Mouse (Mus musculus) heart, postnatal 36 days (tissue): ENCODE measurements around the gene Majin. TPM values are rescaled to one million over a fixed set of nuclear protein-coding genes. Genes with fewer than 3 reads are reported as not detected.

Experiments used
- DNase-seq, 2 experiments: peaks; one replicate each; pipeline ENCODE4 v3.0.0; 2021 to 2022
- intact Hi-C: fragments of 180-260 bp; cut with DNase I; formaldehyde crosslinking; loops from one replicate; pipeline ENCODE4 v1.15.1; 2025
- total RNA-seq, 2 experiments: library from RNA; stranded (reverse); gene quantifications; 2 replicates each; pipeline ENCODE4 v1.2.3; 2021

Majin gene
- total RNA-seq, 2 experiments from 2014 or later, result not detected

DNA sequence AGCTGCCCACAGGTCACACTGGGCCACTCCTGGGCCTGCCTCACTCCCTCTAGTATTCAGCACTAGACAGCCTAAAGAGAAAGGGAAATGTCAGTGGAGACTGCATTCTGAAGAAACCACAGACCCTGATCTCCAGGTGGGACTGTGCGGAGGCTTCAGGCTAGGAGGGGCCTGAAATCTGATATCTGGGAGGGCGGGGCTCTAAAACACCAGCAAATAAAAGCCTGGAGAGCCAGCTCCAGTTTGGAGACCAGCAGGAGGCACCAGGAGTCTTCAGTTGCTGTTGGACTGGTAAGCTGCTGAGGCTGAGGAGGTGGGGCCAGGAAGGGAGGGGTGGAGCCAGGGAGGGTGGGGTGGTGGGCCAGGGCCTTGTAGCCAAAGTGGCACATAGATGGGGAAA, 41.9 kb downstream of the Majin start, which contains the start of gene Gpha2:
Gene Gpha2, plus strand, starts transcription at position 246 of the 400 bp plus-strand sequence.
- DNase-seq, result no peak
- intact Hi-C loops, result no loop called here

DNA sequence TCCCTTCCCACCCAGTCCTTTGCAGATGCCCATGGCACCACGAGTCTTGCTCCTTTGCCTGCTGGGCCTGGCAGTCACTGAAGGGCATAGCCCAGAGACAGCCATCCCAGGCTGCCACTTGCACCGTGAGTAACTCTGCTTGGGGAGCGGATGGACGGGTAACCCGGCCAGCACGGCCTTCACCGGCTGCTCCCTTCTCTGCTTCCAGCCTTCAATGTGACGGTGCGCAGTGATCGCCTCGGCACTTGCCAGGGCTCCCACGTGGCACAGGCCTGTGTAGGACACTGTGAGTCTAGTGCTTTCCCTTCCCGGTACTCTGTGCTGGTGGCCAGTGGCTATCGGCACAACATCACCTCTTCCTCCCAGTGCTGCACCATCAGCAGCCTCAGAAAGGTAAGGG, 42.6 kb downstream of the Majin start:
- intact Hi-C loops, result no loop called here
- no peak for DNase-seq

- DNase-seq, result no peak
- intact Hi-C loops, result no loop called here
These were observed 43.7 kb downstream of the Majin start for GRCm38 (mm10) chr19:6227864-6228263.

DNA sequence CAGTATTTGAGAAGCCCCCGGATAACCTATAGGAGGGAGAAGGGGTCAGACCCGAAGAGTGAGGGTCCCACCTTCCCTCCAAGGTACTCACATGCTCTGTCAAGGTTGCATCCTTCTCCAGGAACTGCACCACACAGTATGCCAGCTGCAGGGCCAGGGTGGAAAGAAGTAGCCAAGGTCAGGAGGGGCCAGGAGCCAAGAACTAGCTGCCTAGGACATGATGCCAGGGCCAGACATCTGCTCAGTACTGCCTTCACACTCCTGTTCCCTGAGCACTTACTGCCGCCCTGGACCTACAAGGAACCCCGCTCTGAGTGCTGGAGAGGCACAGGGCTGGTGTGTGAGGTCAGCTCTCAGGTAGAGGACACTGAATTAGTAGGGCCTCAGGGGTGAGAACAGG, 46.2 kb downstream of the Majin start:
- no peak for DNase-seq
- intact Hi-C loops, result no loop called here

GRCm38 (mm10) chr19:6231036-6231435, 46.8 kb downstream of the Majin start:
- no peak for DNase-seq
- intact Hi-C loops, result no loop called here

DNA sequence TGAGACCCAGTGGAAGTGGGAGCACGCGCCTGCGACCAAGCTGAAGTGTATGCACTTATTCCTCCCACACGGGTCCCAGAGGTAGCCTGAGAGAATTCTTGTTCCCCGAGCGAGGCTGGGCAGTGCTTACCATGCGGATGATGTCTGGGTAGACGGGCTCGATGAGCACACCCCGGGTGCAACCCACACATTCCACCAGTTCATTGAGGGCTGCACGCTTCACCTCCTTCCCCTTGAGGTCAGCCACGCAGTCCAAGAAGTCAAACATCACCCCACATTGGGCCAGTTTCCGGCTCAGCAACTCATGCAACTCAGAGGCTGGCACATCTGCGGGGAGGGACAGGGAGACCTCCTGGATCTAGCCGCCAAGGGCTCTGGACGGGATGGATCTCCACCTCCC, 49.5 kb downstream of the Majin start:
- intact Hi-C loops, result no loop called here
- no peak for DNase-seq

GRCm38 (mm10) chr19:6234337-6235083, 50.3 kb downstream of the Majin start:
- DNase-seq, result no peak
- intact Hi-C loops, result no loop called here

DNA sequence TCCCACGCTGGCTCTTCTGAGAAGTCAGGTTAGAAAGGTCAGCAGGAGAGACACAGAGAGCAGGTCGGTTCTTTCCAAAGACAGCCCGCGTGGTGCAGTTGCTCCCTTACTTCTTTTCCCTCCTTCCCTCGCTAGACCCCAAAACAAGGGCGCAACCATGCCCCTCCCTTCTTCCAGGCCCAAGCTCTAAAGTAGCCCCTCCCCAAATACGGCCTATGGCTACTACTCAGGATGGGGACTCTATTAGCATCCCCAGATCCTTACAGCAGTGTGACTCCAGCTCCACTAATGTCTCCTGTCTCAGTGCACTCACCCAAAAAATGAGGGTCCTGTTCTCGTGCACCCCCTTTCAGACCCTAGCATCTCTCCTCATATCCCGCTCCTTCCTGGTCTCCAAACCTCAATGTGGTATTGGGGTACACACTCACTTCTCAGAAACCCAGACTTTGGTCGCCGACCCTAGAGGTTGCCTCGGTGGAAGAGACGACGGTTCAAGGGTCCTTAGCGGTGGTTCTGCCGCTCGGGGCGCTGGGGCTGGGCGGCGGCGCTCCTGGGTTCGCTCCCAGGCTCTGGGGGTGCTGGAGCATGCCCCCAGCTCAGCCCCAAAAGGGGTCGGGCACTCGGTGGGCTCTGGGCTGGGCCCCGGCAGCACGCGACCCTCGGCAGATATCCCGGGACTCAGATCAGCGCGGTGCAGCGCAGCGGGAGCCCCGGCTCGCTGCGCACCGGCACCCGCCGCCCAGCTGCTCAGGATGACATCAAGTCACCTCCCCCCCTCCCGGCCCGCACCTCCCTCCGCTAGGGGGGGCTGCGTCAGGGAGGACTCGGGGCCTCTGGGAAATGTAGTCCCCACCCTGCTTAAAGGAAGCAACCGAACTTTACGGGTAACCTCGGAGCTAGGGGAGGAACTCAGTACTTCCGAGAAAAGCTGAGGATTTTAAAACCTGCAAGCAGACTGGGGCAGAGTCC, 51.2 kb downstream of the Majin start, which contains the start of gene Ppp2r5b:
Gene Ppp2r5b, minus strand, starts transcription at position 789 of the 969 bp plus-strand sequence.
- intact Hi-C loops, result loop anchor here (2.0 kb wide), 1 partner anchor 95 kb away; the partner anchor contains the start of genes Arl2 and Batf2
- peak; percentile 92 to 94 for DNase-seq

- DNase-seq, result peak; percentile 87 to 89
- intact Hi-C loops, result loop anchor here (2.0 kb wide), 1 partner anchor 95 kb away; the partner anchor contains the start of genes Arl2 and Batf2
These were observed 51.9 kb downstream of the Majin start for GRCm38 (mm10) chr19:6236053-6236441.

DNA sequence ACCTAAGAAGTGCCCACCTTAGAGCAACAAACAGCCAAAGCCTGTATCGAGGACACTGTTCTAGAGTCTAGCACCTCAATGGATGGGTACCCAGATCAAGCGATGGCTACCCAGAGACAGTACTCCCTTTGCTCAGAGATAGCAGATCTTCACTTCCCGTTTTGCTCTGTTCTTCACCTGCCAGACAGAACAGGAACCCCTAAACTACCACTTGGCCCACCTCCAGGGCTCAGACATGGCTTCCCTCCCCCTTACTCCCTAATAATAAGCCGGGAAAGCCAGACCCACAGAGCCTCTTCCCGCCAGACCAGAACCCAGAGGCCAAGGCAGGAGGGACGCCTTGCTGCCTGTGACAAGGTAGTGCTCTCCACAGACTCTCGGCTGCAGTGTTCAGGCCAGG, 52.7 kb downstream of the Majin start:
- intact Hi-C loops, result loop anchor here (2.0 kb wide), 1 partner anchor 96 kb away; the partner anchor contains the start of genes Arl2 and Batf2
- DNase-seq, result peak in 1 of 2 experiments; percentile 14

GRCm38 (mm10) chr19:6238740-6239139, 54.6 kb downstream of the Majin start:
- no peak for DNase-seq
- intact Hi-C loops, result no loop called here

GRCm38 (mm10) chr19:6240136-6240535, 55.9 kb downstream of the Majin start:
- intact Hi-C loops, result loop anchor here (5.0 kb wide), 1 partner anchor 178 kb away; the partner anchor contains the start of gene Znhit2
- DNase-seq, result no peak

GRCm38 (mm10) chr19:6240725-6241124, 56.5 kb downstream of the Majin start:
- intact Hi-C loops, result loop anchor here (5.0 kb wide), 1 partner anchor 178 kb away; the partner anchor contains the start of gene Znhit2
- DNase-seq, result no peak

GRCm38 (mm10) chr19:6241274-6242107, 57.3 kb downstream of the Majin start, which contains the start of gene Atg2a:
Atg2a (plus strand) TSS chr19:6241668.
- DNase-seq, result peak; percentile 97
- intact Hi-C loops, result loop anchor here (5.0 kb wide), 1 partner anchor 179 kb away; the partner anchor contains the start of gene Znhit2

DNA sequence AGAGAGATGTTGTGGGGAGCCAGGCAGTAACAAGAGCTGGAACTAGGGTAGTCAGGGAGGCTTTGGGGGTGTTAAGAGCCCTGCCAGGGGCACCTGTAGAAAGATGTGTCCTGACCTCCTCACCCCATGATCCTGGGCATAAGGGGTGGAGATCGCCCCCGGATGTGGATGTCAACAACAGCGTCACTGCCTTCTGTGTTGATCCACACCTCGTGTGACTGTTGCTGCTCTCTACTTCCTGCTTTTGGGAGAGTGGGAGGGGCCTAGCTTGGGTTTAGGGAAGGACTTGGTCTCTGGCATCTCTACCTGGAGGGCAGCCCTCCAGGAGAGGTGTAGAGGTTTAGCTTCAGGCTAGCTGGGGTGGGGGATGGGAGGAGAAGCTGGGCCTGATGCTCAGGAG, 58.1 kb downstream of the Majin start:
- DNase-seq, result peak in 1 of 2 experiments; percentile 45
- intact Hi-C loops, result loop anchor here (5.0 kb wide), 1 partner anchor 180 kb away; the partner anchor contains the start of gene Znhit2

DNA sequence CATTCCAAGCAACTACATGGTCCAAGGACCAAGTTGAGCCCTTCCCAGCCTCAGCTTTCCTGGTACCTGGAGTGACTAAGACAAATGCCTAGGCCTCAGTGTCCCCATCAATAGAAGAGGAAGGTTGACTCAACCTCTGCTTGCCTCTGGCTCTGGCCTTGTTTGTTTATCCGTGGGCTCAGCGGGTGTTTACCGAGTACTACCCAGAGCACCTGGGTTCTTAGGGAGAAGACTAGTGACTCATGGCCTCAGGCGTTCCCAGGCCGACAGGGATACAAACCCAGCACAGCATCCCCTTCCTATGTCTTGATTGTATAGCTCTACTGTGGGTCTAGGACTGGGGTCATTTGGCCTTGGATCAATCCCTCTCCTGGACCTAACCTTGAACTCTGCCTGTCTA, 59.0 kb downstream of the Majin start:
- intact Hi-C loops, result loop anchor here (5.0 kb wide), 1 partner anchor 181 kb away; the partner anchor contains the start of gene Znhit2
- DNase-seq, result no peak

DNA sequence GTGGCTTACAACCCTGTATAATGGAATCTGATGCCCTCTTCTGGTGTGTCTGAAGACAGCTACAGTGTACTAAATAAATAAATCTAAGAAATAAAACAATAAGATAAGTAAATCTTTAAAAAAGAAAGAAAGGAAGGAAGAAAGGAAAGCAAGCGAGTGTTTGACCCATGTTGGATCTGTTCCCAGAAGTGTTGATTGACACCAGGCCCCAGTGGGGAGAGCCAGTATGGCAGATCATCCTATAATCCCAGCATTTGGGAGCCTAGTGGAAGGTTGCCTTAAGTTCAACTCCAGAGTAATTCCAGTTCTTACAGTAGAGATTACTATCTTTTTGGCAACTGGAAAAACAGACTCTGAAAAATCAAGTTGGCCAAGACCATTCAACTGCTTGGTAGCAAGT, 61.6 kb downstream of the Majin start:
- no peak for DNase-seq
- intact Hi-C loops, result loop anchor here (2.0 kb wide), 1 partner anchor 699 kb away; no protein-coding TSS in a partner anchor

DNA sequence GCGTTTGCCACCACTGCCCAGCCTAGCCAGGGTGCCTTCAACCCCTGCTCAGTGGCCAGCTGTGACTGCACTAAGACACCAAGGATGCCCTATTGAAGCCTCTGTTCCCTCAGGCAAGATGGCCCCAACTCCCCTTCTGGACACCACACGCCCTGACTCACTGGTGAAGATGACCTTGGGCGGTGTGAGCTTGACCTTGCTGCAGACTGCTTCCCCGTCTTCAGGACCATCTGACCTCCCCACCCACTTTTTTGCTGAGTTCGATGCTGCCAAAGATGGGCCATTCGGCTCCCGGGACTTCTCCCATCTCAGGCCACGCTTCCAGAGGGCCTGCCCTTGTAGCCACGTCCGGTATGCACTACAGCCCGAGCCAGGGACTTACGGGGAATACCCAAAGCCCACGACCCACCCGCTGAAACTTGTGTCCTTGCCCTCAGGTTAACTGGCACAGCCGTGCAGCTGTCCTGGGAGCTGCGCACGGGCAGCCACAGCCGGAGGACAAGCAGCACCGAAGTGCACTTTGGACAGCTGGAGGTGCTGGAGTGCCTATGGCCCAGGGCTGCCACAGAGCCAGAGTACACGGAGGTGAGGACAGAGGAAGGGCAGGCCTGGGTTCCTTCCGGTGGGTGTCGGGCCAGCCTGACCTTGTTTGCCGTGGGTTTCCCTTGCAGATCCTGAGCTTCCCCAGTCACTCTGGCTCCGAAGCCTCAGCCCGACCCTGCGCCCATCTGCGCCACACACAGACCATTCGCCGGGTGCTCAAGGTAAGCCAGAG, 63.5 kb downstream of the Majin start:
- intact Hi-C loops, result no loop called here
- no peak for DNase-seq

DNA sequence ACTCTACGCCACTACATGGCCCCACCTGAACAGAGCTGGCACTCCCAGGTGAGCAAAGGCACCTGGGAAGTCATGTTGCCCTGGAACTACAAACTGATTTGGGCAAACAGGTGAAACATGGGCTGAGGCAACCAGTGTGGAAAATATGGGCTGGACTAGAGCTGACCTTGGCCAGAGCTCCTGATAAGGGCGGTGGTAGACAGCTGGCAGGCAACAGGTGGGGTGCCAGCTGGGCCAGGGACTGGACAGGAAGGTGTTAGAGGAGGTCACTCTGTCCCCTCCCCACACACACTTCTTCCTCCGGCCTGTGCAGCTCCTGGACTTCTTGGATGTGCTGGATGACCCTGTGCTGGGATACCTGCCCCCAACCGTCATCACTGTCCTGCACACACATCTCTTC, 68.8 kb downstream of the Majin start:
- no peak for DNase-seq

More for the DNA sequence above, 68.8 kb downstream of the Majin start:
- intact Hi-C loops, result no loop called here
